8 mouse cellular contexts compared by ENCODE assay signal in the genomic region with DNA sequence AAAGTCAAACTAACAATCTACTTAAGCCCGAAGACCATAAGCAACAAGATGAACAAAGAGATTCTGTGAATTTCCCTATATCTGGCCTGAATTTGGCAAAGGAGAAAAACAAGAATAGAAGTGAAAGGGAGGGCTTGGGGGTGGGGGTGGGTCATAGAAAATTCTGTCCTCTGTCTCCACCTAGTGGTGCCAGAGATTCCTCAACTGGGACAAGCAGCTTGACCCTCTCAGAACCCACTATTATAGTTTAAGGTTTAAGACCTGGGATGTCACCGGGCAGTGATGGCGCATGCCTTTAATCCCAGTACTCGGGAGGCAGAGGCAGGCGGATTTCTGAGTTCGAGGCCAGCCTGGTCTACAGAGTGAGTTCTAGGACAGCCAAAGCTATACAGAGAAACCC. TPM values are rescaled to one million over a fixed set of nuclear protein-coding genes. Genes with fewer than 3 reads are reported as not detected.
A peak's percentile ranks its signal among the peaks of the same experiment; 100 is the strongest.
DNase-seq lines count a peak whose midpoint lies in the region; TF ChIP-seq lines count a peak whose summit lies in the region.
"Had no signal": no experiment of that assay in that cellular context is flagged by ENCODE, and none has a peak within 500 bp of the region (broad histone marks: within the 10 kb centered on the region; RNA-seq: fewer than 3 reads in every experiment).

No protein-coding gene starts in this region.

- TF ChIP-seq CTCF in E14TG2a.4 (conservative IDR thresholded peaks at IDR 0.05; ENCODE audit: low read length) = peak; percentile 39

- H3K4me3 ChIP-seq in E14TG2a.4 (replicated peaks; ENCODE audit: low read length) = no peak overlapping the region
- H3K4me3 ChIP-seq: midbrain, embryonic 12.5 days had no signal

- peaks cover 32% of the 10 kb centered on the region for H3K4me1 ChIP-seq in E14TG2a.4 (replicated peaks; ENCODE audit: low read depth, low read length)
- H3K4me1 ChIP-seq: midbrain, embryonic 12.5 days had no signal

- intact Hi-C loops in left cerebral cortex, postnatal 14 days (cut with DNase I) = loop anchor here (5.0 kb wide), 1 partner anchor 399 kb away; no protein-coding TSS in a partner anchor

- DNase-seq in left cerebral cortex, adult 18-20 months (ENCODE audit: low spot score in 2 of 2) = peak; percentile 17 to 56
- DNase-seq in left cerebral cortex, adult 8-10 months (ENCODE audit: low spot score in 2 of 2) = no peak
- DNase-seq in adrenal gland, postnatal 10 days = peak; percentile 66
- peak; percentile 37 for DNase-seq in gastrocnemius, postnatal 10 days
- DNase-seq in left cerebral cortex, postnatal 14 days (ENCODE audit: low spot score in 2 of 2) = peak; percentile 13 to 55
- DNase-seq in right cerebral cortex, postnatal 25 days = peak; percentile 23

- no peaks in the 10 kb centered on the region for H3K9me3 ChIP-seq in E14TG2a.4 (ENCODE audit: low read length)
- H3K9me3 ChIP-seq: midbrain, embryonic 12.5 days had no signal

- H3K27me3 ChIP-seq in E14TG2a.4 (ENCODE audit: insufficient read depth, low read length) = no peaks in the 10 kb centered on the region
- H3K27me3 ChIP-seq: midbrain, embryonic 12.5 days had no signal

- no peaks in the 10 kb centered on the region; the same call in 1 of the 2 replicates for H3K36me3 ChIP-seq in E14TG2a.4 (ENCODE audit: insufficient read depth, low read length)
- H3K36me3 ChIP-seq: midbrain, embryonic 12.5 days had no signal

RNA-seq across cellular contexts. Expression of a gene that starts 12.6 kb away (rescaled TPM):
- total RNA-seq in left cerebral cortex, adult 18-20 months (2021) = 10 to 100 TPM; 68.1 to 69.3 TPM
- 10 to 100 TPM; 70.7 to 72.2 (median 71.5) TPM for total RNA-seq in left cerebral cortex, adult 8-10 months (2022)
- 10 to 100 TPM; 81.1 to 88.3 TPM for total RNA-seq in adrenal gland, postnatal 10 days (2021)
- total RNA-seq in gastrocnemius, postnatal 10 days (2021) = 10 to 100 TPM; 46.2 TPM
- total RNA-seq in left cerebral cortex, postnatal 14 days (2021) = 100 to 1,000 TPM; 100 to 104 TPM

RNA-seq across cellular contexts. Expression of a gene that starts 37.0 kb away (rescaled TPM):
- total RNA-seq in left cerebral cortex, adult 18-20 months (2021) = 10 to 100 TPM; 91.6 to 91.8 TPM
- 100 to 1,000 TPM in 2 of 4 experiments, 10 to 100 TPM in 2; 85.0 to 108 (median 97.1) TPM for total RNA-seq in left cerebral cortex, adult 8-10 months (2022)
- total RNA-seq in adrenal gland, postnatal 10 days (2021) = 10 to 100 TPM; 46.3 to 64.4 TPM
- 1 to 10 TPM; 1.7 to 2.7 TPM for total RNA-seq in gastrocnemius, postnatal 10 days (2021)
- total RNA-seq in left cerebral cortex, postnatal 14 days (2021) = 10 to 100 TPM; 89.1 to 92.0 TPM

RNA-seq across cellular contexts. Expression of a gene that starts 58.4 kb away (rescaled TPM):
- 10 to 100 TPM; 37.1 to 37.5 TPM for total RNA-seq in left cerebral cortex, adult 18-20 months (2021)
- total RNA-seq in left cerebral cortex, adult 8-10 months (2022) = 10 to 100 TPM; 37.1 to 41.4 (median 39.1) TPM
- total RNA-seq in adrenal gland, postnatal 10 days (2021) = 10 to 100 TPM; 27.3 to 28.0 TPM
- 10 to 100 TPM; 14.9 to 17.7 TPM for total RNA-seq in gastrocnemius, postnatal 10 days (2021)
- 10 to 100 TPM; 35.8 to 38.3 TPM for total RNA-seq in left cerebral cortex, postnatal 14 days (2021)

Comparison
In these comparisons a context has a peak if more than half of its experiments do, and no peak if none do; other contexts are left out.
1. DNase-seq: peak in left cerebral cortex, adult 18-20 months (2 of 2), adrenal gland, postnatal 10 days (single experiment), gastrocnemius, postnatal 10 days (single experiment), left cerebral cortex, postnatal 14 days (2 of 2) and right cerebral cortex, postnatal 25 days (single experiment); none in left cerebral cortex, adult 8-10 months (0 of 2).
2. RNA of a gene that starts 37.0 kb away (total RNA-seq): 85.0 to 108 TPM in left cerebral cortex, adult 8-10 months, 89.1 to 92.0 TPM in left cerebral cortex, postnatal 14 days, 91.6 to 91.8 TPM in left cerebral cortex, adult 18-20 months and 46.3 to 64.4 TPM in adrenal gland, postnatal 10 days; 1.7 to 2.7 TPM in gastrocnemius, postnatal 10 days; every median in the first group is over 10 times any median in the second.